ENCODE assay signal across 15 mouse cellular contexts in genomic region chr6:58837917-58838316, GRCm38 (mm10). TPM values are rescaled to one million over a fixed set of nuclear protein-coding genes. Genes with fewer than 3 reads are reported as not detected.
DNase-seq lines count a peak whose midpoint lies in the region; ATAC-seq lines count a peak whose summit lies in the region.
"Had no signal": no experiment of that assay in that cellular context is flagged by ENCODE, and none has a peak within 500 bp of the region (broad histone marks: within the 10 kb centered on the region; RNA-seq: fewer than 3 reads in every experiment).

No protein-coding gene starts in this region.

- H3K27me3 ChIP-seq in midbrain, embryonic 11.5 days (ENCODE audit: control insufficient read depth, insufficient read depth, low read length), result no peaks in the 10 kb centered on the region
- H3K27me3 ChIP-seq in kidney, embryonic 14.5 days (ENCODE audit: control insufficient read depth, insufficient read depth, low read length), result no peaks in the 10 kb centered on the region
- H3K27me3 ChIP-seq: limb, embryonic 15.5 days had no signal

- peak; percentile 19 to 51 for DNase-seq in cerebellum, postnatal 10 days
- DNase-seq in cerebellum, adult 9-11 months, result no peak
- peak; percentile 35 for DNase-seq in right cerebral cortex, postnatal 25 days
- no peak for DNase-seq in right cerebral cortex, adult 2 months (ENCODE audit: low spot score in 2 of 2)
- no peak for DNase-seq in midbrain, embryonic 11.5 days (ENCODE audit: low spot score, missing footprints)
- DNase-seq in gastrocnemius, postnatal 14 days, result no peak
- DNase-seq: adrenal gland, postnatal 10 days; B cell, adult 2 months; kidney, postnatal 4 days; thymus, postnatal 14 days had no signal

- no peak overlapping the region for H3K27ac ChIP-seq in midbrain, embryonic 11.5 days (ENCODE audit: low read depth, low read length)
- H3K27ac ChIP-seq in kidney, embryonic 14.5 days (ENCODE audit: low read depth, low read length), result no peak overlapping the region
- H3K27ac ChIP-seq: limb, embryonic 15.5 days; macrophage had no signal

- WGBS in midbrain, embryonic 11.5 days, result 8% methylated on average over 1 of the region's 1 CpGs
- 22% methylated on average over 1 of the region's 1 CpGs for WGBS in kidney, embryonic 14.5 days

- no peak overlapping the region for H3K4me3 ChIP-seq in midbrain, embryonic 11.5 days (ENCODE audit: low read depth, low read length)
- no peak overlapping the region for H3K4me3 ChIP-seq in kidney, embryonic 14.5 days (ENCODE audit: low read length)
- H3K4me3 ChIP-seq: limb, embryonic 15.5 days had no signal

- no peaks in the 10 kb centered on the region for H3K9me3 ChIP-seq in midbrain, embryonic 11.5 days (ENCODE audit: control insufficient read depth, low read length)
- H3K9me3 ChIP-seq in kidney, embryonic 14.5 days (ENCODE audit: control insufficient read depth, low read length), result no peaks in the 10 kb centered on the region
- H3K9me3 ChIP-seq: limb, embryonic 15.5 days had no signal

- no peaks in the 10 kb centered on the region for H3K36me3 ChIP-seq in midbrain, embryonic 11.5 days (ENCODE audit: control insufficient read depth, insufficient read depth, low read length)
- no peaks in the 10 kb centered on the region for H3K36me3 ChIP-seq in kidney, embryonic 14.5 days (ENCODE audit: control insufficient read depth, insufficient read depth, low read length)
- H3K36me3 ChIP-seq: limb, embryonic 15.5 days had no signal

- no peak overlapping the region for H3K4me2 ChIP-seq in midbrain, embryonic 11.5 days
- H3K4me2 ChIP-seq in kidney, embryonic 14.5 days (replicated peaks; ENCODE audit: low read depth, low read length), result no peak overlapping the region
- H3K4me2 ChIP-seq: limb, embryonic 15.5 days had no signal

- H3K9ac ChIP-seq in midbrain, embryonic 11.5 days (ENCODE audit: low read length), result no peak overlapping the region
- no peak overlapping the region for H3K9ac ChIP-seq in kidney, embryonic 14.5 days (ENCODE audit: low read depth, low read length)
- H3K9ac ChIP-seq: limb, embryonic 15.5 days had no signal

- intact Hi-C loops in gastrocnemius, postnatal 14 days (cut with DNase I; ENCODE audit: low total_unique reads), result no loop called here

- peak; percentile 48; the same call in 1 of the 2 replicates for ATAC-seq in midbrain, embryonic 11.5 days (ENCODE audit: low FRiP score)
- no peak for ATAC-seq in kidney, embryonic 14.5 days (ENCODE audit: low FRiP score, low TSS enrichment)
- no peak for ATAC-seq in megakaryocyte, adult 5-6 weeks (ENCODE audit: poor library complexity, severe bottlenecking)
- ATAC-seq: inflammation-experienced regulatory T-cells, adult 6 months had no signal

- peaks cover 3% of the 10 kb centered on the region; the same call in 1 of the 2 replicates for H3K4me1 ChIP-seq in midbrain, embryonic 11.5 days (ENCODE audit: control insufficient read depth, insufficient read depth, low read length)
- no peaks in the 10 kb centered on the region for H3K4me1 ChIP-seq in kidney, embryonic 14.5 days (ENCODE audit: control insufficient read depth, insufficient read depth, low read length)
- H3K4me1 ChIP-seq: limb, embryonic 15.5 days had no signal

RNA-seq across cellular contexts. Expression of gene Herc3, which starts 6.7 kb away (rescaled TPM):
- polyA plus RNA-seq in midbrain, embryonic 11.5 days (2014; fragmentation: Nextera tagmentation; extraction: Ambion mirVana), result 7.7 and 8.7 TPM in 2 replicates
- total RNA-seq in gastrocnemius, postnatal 14 days (2021), result 10 to 100 TPM; 50.8 to 58.8 TPM
- 5.0 and 10.4 TPM in 2 replicates for polyA plus RNA-seq in kidney, embryonic 14.5 days (2014; fragmentation: Nextera tagmentation; extraction: Ambion mirVana)
- total RNA-seq in megakaryocyte, adult 5-6 weeks (2015), result 6.6 and 7.4 TPM in 2 replicates
- 10.4 and 17.5 TPM in 2 replicates for total RNA-seq in megakaryocyte, adult 5-6 weeks (2017)

Comparison
In these comparisons a context has a peak if more than half of its experiments do, and no peak if none do; other contexts are left out.
1. DNase-seq: peak in cerebellum, postnatal 10 days (2 of 2) and right cerebral cortex, postnatal 25 days (single experiment); none in cerebellum, adult 9-11 months (single experiment), right cerebral cortex, adult 2 months (0 of 2), midbrain, embryonic 11.5 days (single experiment) and gastrocnemius, postnatal 14 days (single experiment).